Mouse (Mus musculus) spleen, adult 2 months (tissue): ENCODE measurements around the gene Rpl13a.

Experiments
- CTCF ChIP-seq: fragments of 200-500 bp; IDR thresholded peaks from 2 replicates; pipeline ENCODE4 v1.5.1; 2011; ENCODE audit warnings: mild to moderate bottlenecking, inconsistent platforms; ENCODE audit not compliant: insufficient read depth, insufficient read length, insufficient replicate concordance; ENCODE audit errors: extremely low read depth
- POLR2A ChIP-seq: fragments of 200-500 bp; IDR thresholded peaks from 2 replicates; pipeline ENCODE4 v1.6.1; 2011; ENCODE audit warnings: low read depth, low read length, inconsistent platforms

GRCm38 (mm10) chr7:45078513-45078912 lies 50.0 kb downstream of the Rpl13a start:
- peak; percentile 80; the same call in 1 of the 2 replicates for TF ChIP-seq CTCF
- TF ChIP-seq POLR2A = no peak
